Comparison of ENCODE assay signal across 9 mouse cellular contexts in genomic region chr17:30950780-30951179, GRCm38 (mm10). TPM values are rescaled to one million over a fixed set of nuclear protein-coding genes. Genes with fewer than 3 reads are reported as not detected.
A peak's percentile ranks its signal among the peaks of the same experiment; 100 is the strongest.
DNase-seq lines count a peak whose midpoint lies in the region; TF ChIP-seq lines count a peak whose summit lies in the region.
"Had no signal": no experiment of that assay in that cellular context is flagged by ENCODE, and none has a peak within 500 bp of the region (broad histone marks: within the 10 kb centered on the region; RNA-seq: fewer than 3 reads in every experiment).

No protein-coding gene starts in this region.

- DNase-seq in gastrocnemius, adult 2 months, result peak; percentile 61
- DNase-seq in gastrocnemius, postnatal 25 days, result no peak
- peak; percentile 64 for DNase-seq in CD4-positive helper T cell, adult 2 months (ENCODE audit: low read depth, low spot score)
- DNase-seq in brain, adult 2 months (ENCODE audit: low read depth, low spot score), result peak; percentile 72
- DNase-seq in fibroblast of lung, adult 2 months (ENCODE audit: low read depth), result peak; percentile 17
- DNase-seq in layer of hippocampus, postnatal 10 days (ENCODE audit: low spot score in 2 of 2), result peak; percentile 84 to 89
- peak; percentile 70 for DNase-seq in mesoderm, embryonic 11.5 days (ENCODE audit: low read depth, low spot score)
- DNase-seq in thymus, postnatal 0 days (ENCODE audit: low spot score), result peak; percentile 69

- TF ChIP-seq CTCF in gastrocnemius, adult 2 months (IDR thresholded peaks at IDR 0.05), result peak; percentile 85

- no peak overlapping the region for H3K4me3 ChIP-seq in gastrocnemius, adult 2 months
- H3K4me3 ChIP-seq: limb, embryonic 13.5 days had no signal

- intact Hi-C loops in gastrocnemius, adult 2 months (cut with DNase I), result loop anchor here (2.0 kb wide), 1 partner anchor 204 kb away; no protein-coding TSS in a partner anchor

- no peak overlapping the region for H3K27ac ChIP-seq in gastrocnemius, adult 2 months
- H3K27ac ChIP-seq: limb, embryonic 13.5 days had no signal

RNA-seq across cellular contexts. Expression of gene Umodl1, which starts 3.7 kb away (rescaled TPM):
- total RNA-seq in gastrocnemius, adult 2 months (2021), result not detected
- not detected for total RNA-seq in gastrocnemius, postnatal 25 days (2021)
- under 1 TPM; 0.22 to 0.23 TPM for total RNA-seq in layer of hippocampus, postnatal 10 days (2021)
- polyA plus RNA-seq in thymus, postnatal 0 days (2015; fragmentation: Nextera tagmentation; extraction: Ambion mirVana), result 4.9 and 7.2 TPM in 2 replicates
- polyA plus RNA-seq: limb, embryonic 13.5 days had no signal

RNA-seq across cellular contexts. Expression of gene Glp1r, which starts 49.2 kb away (rescaled TPM):
- not detected for total RNA-seq in gastrocnemius, adult 2 months (2021)
- not detected for total RNA-seq in gastrocnemius, postnatal 25 days (2021)
- total RNA-seq in layer of hippocampus, postnatal 10 days (2021), result 1 to 10 TPM; 1.5 to 1.6 TPM
- polyA plus RNA-seq in thymus, postnatal 0 days (2015; fragmentation: Nextera tagmentation; extraction: Ambion mirVana), result 0.04 and 0.06 TPM in 2 replicates
- polyA plus RNA-seq: limb, embryonic 13.5 days had no signal
